14 mouse cellular contexts compared by ENCODE assay signal in the genomic region with DNA sequence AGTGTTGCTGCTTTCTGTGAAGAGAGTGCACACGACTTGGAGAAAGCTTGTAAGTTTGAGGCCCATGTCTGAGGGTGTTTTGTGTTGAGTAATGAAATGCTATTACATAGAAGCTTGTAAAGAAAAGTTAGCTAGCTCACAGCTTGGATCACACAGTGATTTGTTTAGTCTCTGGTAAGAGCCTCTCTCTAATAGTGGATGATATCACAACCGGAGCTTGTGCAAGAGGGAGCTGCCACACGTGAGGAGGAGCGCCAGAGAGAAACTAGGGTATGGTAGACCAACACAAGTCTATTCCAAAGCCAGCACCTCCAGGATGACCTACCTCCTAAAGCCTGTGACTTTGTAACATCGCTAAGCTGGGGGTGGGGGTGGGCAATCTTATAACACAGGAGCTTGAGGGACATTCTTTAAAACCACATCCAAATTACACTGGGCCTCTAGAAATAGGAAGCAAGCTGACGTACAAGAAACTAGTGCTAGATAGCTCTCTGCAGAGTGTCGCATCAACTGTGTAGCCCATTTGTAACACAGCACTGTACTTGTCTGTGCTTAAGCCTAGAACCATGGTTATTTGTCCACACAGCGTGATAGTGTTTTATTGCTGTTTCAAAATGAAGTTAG.
"Had no signal": no experiment of that assay in that cellular context is flagged by ENCODE, and none has a peak within 500 bp of the region (broad histone marks: within the 10 kb centered on the region; RNA-seq: fewer than 3 reads in every experiment).

No protein-coding gene starts in this region.

- H3K27ac ChIP-seq: layer of hippocampus, adult 2 months; limb, embryonic 13.5 days; liver, embryonic 14.5 days; midbrain, embryonic 12.5 days; neural tube, embryonic 13.5 days had no signal

- H3K27me3 ChIP-seq: limb, embryonic 13.5 days; midbrain, embryonic 12.5 days; neural tube, embryonic 13.5 days had no signal

- H3K36me3 ChIP-seq: limb, embryonic 13.5 days; midbrain, embryonic 12.5 days; neural tube, embryonic 13.5 days had no signal

- H3K4me1 ChIP-seq: neural tube, embryonic 13.5 days had no signal

- DNase-seq: kidney, adult 11 months; kidney, adult 9 months; kidney, postnatal 10 days; kidney, postnatal 4 days; left cerebral cortex, postnatal 4 days; lung, postnatal 4 days; right cerebral cortex, postnatal 14 days; thymus, postnatal 36 days had no signal

- H3K9me3 ChIP-seq: limb, embryonic 13.5 days; midbrain, embryonic 12.5 days; neural tube, embryonic 13.5 days had no signal

- ATAC-seq: midbrain, embryonic 16.5 days had no signal

- H3K9ac ChIP-seq: limb, embryonic 13.5 days; liver, embryonic 14.5 days; midbrain, embryonic 12.5 days; neural tube, embryonic 13.5 days had no signal

- H3K4me3 ChIP-seq: layer of hippocampus, adult 2 months; limb, embryonic 13.5 days; midbrain, embryonic 12.5 days; neural tube, embryonic 13.5 days had no signal

- H3K4me2 ChIP-seq: limb, embryonic 13.5 days; midbrain, embryonic 12.5 days; neural tube, embryonic 13.5 days had no signal
